Mouse (Mus musculus) granulocyte monocyte progenitor cell, adult 5-6 weeks (primary cell): ENCODE measurements around the gene Pkn1. TPM values are rescaled to one million over a fixed set of nuclear protein-coding genes. Genes with fewer than 3 reads are reported as not detected.

ENCODE experiments used
- ATAC-seq: replicated peaks from 2 replicates; pipeline ENCODE4 v1.8.0; 2016; ENCODE audit warnings: mild to moderate bottlenecking, moderate TSS enrichment, inconsistent platforms; ENCODE audit not compliant: poor library complexity, severe bottlenecking
- total RNA-seq, 2 experiments: library from RNA; stranded (forward) in 1 of 2; stranded (reverse) in 1 of 2; fragments of 200-712, 200-1000 nt in 1 of 2; fragments of >200 nt in 1 of 2; fragmentation: Nextera tagmentation in 1 of 2; gene quantifications; 2 replicates each; pipeline ENCODE4 v1.2.3; 2014 to 2017

Gene Pkn1
- total RNA-seq, 2 experiments from 2014 or later: 40.0 to 65.6 TPM

DNA sequence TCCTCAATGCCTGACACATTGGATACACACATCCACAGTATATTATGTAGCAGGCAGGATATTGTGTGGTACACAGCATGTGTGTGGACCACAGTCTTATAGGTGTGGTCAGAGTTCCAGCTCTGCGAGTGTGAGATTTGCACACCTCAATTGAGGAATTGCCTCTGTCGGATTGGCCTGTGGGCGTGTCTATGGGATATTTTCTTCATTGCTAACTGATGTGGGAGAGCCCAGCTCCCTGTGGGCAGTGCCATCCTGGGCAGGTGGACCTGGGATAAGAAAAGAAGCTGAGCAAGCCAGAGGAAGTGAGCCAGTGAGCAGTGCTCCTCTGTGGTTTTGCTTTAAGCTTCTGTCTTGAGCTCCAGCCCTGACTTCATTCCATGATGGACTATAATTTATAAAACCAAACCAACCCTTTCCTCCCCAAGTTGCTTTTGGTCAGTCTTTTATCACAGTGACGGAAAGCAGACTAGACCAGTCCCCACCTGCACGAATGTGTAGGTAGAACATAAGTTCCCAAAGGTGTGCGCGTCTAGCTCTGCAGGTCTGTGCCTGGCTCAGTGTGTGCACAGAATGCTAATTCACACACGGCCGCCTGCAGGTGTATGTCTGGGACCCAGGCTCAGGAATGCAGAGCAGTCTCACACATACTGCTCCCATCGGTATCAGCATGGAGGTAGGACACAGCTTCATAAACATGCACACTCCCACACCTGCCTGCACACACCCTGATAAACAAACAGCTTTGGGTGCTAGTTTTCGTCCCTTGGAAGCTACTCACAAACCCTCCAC is 4.4 kb downstream of the Pkn1 start:
- ATAC-seq: no peak

DNA sequence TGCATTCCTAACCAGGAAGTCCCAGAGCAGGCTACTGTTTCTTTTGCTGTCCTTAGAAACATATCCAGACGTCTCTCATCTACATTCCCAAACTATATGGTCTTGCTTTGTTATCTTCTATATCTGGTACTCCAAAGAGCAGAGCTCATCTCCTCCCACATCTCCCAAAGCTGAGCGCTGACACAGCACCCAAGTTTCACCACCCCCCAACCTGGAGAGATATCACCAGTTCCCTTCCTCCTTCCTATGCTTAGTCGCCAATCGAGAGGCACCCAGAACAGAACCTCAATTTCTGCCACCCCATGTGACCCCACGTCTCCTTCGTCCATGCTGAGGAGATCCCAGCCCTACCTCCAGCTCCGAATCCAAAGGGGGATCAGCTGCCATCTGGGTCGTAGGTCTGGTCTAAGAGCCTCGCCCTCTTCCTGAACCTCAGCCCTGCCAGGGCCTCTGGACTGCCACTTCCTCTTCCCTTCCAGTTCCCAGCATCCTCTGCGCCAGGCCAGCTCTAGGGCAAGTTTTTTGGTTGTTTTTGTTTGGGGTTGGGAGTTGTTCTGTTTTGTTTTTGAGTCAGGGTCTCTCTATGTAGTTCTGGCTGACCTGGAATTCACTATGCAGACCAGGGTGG is 5.3 kb downstream of the Pkn1 start:
- ATAC-seq: peak; percentile 45

DNA sequence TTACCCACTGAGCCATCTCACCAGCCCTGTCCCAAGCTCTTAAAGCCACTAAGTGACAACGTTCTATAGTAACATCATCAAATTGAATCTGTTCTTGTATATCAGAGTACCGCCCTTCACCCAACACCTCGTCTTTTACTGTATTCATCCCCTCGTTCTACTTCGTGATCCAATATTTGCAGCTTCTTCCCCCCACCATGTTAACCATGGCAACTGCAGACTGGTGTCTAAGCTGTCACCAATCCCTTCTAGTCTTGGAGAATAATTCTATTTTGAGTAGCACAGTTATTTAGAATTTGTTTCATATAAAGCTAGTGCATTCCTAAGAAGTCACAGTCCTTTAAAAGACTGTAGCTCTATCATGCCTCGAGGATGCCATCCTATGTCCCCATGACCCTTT is 9.7 kb downstream of the Pkn1 start:
- no peak for ATAC-seq

DNA sequence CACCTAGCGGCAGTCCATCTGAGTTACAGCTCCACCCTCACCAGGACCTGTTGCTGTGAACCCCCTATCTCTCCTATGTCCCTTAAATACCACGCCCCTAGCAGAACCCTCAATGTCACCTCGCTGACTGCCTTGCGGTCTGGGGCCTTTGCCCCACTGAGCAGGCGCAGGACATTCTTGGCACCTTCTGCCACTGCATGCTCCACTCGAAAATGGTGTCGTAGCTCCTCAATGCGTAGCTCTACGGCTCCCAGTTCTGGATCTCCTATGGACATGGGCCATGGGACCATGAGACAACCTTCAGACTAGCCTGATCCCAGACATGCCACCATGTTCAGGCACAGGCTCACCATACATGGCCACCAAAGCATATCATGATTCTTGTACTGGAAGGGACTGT is 14.5 kb downstream of the Pkn1 start:
- ATAC-seq: no peak

DNA sequence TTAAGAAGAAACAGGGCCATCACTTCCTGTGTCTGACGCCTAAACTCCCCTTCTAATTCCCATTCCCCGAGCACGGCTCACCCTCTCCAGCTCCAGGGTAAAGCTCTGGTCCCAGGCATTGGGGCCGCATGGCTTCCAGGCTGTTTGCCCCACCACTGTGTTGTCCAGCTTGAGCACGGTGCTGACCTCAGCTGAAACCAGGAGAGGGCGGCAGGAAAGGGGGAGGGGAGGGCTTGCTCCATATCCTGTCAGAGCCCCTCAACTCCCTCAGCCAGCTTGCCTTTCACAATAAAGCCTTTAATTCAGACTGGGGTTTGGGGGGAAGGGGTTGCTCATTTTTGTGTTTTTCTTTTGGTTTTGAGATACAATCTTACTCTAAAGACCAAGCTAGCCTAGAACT is 17.9 kb downstream of the Pkn1 start:
- peak; percentile 81 for ATAC-seq

DNA sequence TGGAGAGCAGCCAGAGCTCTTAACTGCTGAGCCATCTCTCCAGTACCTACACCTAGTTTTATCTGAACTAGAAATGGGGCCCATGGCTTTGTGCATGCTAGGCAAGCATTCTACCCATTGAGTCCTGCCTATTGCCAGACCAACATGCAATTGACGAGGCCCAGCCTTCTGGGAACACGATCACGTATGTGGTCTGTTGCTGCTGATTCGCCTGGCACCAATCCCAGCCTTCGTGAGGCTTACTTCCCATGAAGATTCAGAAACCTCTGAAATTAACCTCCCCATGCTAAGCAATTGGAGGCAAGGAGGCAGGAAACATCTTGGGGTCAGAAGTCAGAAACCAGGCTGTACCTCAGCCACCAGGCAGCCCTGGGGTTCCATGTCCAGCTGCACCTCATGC is 18.4 kb downstream of the Pkn1 start:
- no peak for ATAC-seq

DNA sequence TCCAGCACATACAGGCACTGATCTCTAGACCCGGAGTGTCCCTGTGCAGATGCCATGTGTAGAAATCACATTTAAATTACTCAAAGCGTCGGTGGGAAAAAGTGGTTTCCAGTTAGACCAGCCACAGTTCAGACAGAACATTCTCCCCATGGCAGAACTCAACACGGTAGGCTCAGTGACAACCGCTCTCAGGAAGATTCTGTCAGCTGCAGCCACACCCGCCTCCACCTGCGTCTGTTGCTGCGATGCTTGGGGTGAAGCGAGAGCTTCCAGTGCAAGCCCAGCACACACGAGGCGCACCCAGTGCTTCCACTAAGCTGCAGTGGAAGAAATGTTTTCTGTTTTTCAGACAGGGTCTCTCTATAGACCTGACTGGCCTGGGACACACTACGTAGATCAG is 19.1 kb downstream of the Pkn1 start:
- no peak for ATAC-seq

DNA sequence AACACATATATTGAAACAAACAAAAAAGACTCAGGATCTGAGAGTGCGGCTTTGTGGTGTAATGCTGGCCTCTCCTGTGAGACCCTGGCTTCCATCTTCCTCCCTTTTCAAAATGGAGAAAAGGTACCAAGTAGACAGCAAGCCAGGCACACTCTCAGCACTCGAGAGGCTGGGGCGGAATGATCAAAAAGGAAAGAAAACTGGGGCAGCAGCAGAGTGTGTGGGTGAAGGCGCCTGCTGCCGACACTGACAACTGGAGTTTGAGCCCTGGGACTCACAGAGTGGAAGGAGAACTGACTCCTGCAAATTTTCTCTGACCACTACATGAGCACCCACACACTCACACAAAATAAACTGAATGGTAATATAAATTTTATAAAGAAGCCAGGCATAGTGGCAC is 24.5 kb downstream of the Pkn1 start:
- ATAC-seq: no peak

DNA sequence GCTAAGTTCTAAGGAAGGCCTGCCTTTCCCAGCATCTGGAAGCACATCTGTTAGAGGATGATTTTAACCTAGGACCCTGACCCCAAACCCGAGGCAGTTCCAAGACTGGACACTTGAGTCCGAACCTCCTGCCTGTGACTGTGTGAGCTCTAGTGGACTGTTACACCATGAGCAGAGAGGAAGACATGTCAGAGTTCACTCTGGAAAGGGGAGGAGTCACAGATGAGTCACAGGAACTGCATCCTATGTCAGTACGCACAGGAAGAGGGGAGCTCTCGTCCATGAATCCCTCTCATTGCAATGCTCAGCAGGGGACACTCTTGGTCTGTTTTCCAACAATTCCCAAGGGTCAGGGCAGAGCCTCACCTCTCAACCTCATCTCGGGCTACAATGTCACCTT is 26.0 kb downstream of the Pkn1 start:
- no peak for ATAC-seq

DNA sequence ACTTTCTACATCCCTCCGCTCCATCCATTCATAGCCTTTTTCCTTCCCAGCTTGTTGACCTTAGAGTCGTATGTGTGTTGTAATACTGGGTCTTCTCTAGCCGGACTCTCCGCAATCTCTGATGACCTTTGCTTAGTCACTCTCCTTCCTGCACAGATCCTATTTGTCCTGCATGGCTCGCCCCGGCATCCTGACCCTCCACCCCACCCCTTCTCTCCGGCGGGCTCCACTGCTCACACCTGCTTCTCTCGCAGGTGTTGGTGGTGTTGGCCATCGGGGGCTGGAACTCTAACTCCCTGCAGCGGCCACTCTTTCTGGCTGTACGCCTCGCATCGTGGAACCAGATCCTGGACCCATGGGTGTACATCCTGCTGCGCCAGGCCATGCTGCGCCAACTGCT is 30.0 kb downstream of the Pkn1 start:
- no peak for ATAC-seq

DNA sequence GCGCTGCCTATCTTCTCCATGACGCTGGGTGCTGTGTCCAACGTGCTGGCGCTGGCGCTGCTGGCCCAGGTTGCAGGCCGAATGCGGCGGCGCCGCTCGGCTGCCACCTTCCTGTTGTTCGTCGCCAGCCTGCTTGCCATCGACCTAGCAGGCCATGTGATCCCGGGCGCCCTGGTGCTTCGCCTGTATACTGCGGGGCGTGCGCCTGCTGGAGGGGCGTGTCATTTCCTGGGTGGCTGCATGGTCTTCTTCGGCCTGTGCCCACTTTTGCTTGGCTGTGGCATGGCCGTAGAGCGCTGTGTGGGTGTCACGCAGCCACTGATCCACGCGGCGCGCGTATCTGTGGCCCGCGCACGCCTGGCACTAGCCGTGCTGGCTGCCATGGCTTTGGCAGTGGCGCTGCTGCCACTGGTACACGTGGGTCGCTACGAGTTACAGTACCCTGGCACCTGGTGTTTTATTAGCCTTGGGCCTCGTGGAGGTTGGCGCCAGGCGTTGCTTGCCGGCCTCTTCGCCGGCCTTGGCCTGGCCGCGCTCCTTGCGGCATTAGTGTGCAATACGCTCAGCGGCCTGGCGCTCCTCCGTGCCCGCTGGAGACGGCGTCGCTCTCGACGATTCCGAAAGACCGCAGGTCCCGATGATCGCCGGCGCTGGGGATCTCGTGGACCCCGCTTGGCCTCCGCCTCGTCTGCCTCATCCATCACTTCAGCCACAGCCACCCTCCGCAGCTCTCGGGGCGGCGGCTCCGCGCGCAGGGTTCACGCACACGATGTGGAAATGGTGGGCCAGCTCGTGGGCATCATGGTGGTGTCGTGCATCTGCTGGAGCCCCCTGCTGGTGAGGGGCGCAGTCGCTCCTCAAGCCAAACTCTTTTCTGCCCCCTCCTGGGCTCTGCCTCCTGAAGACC is 30.7 kb downstream of the Pkn1 start:
- ATAC-seq: peak; percentile 62

DNA sequence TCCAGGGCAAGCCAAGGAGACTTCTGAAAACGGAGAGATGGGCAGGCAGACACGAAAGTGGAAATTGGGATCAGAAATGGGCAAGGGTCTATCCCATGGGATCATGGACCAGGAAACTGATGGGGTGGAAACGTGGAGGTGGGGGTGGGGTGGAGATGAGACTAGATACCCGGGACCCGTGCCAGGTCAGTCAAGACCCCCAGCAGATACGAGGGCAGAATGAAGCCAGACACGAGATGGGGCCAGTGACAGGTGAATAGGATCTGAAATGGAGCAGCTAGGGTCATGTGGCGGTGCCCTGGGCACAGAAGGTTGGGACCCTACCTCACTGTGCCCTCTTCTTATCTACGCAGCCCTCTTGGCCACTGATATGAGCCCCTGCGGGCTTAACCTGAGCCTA is 31.5 kb downstream of the Pkn1 start:
- ATAC-seq: no peak

DNA sequence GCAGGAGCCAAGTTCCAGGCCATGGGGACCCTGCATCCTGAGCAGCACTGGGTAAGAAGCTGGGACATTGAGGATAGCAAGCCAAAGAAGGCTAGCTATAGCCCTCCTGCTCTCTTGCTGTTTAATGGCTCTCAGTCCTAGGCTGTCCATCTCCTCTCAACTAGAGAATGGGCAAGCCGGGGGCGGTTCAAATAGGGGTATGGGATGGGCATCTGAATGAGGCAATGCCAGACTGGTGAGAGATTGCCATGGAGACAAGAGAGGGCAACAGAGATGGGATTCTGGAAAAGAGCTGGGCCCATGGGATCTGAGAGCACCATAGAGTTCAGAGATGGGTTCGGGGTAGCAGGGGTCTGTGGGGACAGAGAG is 32.1 kb downstream of the Pkn1 start:
- ATAC-seq: no peak

DNA sequence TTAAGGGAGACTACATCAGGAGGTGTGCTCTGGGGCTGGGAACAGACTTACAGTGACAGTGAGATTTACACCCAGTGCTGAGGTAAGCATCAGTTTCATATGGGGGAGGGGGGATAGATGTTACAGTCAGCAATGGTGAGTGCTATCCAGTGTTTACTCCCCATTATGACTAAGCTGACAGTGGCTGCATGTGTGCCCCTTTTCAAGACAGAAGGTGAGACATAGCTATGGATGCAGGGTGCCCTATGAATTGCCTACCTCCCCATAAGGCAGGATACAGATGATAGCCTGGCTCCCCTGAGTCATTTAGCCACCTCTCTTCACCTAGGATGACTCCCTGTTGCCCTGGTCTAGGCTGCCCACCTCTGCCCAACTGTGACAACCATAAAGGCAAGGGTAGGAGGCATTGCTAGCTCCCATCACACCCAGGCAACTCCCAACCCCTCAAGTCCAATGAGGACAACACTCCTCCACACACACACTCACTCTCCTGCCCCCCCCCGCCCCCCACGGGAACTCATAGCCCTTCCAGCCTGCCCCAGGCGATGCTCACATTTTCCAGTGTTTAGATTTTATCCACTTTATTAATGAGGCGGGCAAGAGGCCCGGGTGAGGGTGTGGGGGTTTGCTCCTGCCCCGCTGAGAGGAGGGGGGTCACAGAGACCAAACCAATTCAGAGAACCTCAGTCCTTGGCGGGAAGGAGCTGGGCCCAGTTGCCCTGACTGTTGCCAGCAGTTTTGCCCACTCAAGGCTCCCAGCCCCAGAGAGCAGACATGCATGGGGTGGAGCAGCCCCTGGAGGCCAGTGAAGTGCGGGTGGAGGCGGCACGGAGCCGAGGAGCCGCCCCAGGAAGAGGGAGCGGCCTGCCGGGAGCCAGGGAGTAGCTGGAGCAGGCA is 32.8 kb downstream of the Pkn1 start, which contains the start of gene Ptger1:
TSS of gene Ptger1 (plus strand) at position 710 of the 897 bp plus-strand sequence.
- no peak for ATAC-seq

DNA sequence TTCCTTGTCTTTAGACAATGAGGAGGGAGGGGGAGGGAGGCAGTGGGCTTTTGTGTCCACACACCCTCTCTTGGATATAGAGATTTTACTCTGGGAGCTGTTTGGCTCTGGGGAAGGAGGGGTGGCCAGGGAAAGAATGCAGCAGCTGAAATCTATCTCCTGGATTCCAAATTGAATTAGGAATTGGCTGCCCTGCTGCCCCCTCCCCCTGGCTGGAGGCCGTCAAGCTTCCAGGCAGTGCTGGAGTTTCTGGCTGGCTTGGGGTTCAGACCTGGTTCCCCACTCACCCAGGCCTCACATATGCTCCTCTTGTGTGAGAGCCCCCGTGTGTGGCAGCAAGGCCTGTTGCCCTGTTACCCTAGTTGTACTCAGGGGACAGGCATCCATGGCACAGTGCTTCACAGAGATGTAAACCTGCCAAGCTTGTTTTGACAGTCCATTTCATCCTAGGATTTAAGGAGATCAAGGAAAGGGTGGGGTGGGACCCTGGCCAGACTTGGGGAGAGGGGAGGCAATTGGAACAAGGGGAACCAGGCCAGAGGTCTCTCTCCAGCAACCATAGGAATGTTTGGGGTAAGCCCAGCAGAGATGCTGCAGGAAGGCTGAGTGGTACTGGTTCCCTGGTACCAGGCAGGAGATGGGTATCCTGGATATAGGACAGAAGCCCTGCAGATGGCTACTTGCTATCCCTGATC is 33.9 kb downstream of the Pkn1 start:
- ATAC-seq: no peak

DNA sequence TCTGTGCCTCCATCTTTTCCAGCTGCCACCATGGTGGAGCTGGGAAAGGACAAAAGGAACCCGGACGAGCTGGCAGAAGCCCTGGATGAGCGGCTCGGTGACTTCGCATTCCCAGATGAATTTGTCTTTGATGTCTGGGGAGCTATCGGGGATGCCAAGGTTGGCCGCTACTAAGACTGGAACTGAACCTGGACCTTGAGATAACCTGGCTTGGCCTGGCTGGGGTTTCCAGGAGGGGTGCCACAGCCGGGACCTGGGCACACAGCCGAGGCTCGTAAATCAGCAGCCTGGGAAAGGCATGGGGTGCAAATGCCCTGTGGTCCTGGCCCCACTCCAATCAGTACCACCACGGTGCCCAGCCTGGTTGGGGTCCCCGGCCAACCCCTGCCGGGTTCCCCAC is 34.9 kb downstream of the Pkn1 start:
- no peak for ATAC-seq

DNA sequence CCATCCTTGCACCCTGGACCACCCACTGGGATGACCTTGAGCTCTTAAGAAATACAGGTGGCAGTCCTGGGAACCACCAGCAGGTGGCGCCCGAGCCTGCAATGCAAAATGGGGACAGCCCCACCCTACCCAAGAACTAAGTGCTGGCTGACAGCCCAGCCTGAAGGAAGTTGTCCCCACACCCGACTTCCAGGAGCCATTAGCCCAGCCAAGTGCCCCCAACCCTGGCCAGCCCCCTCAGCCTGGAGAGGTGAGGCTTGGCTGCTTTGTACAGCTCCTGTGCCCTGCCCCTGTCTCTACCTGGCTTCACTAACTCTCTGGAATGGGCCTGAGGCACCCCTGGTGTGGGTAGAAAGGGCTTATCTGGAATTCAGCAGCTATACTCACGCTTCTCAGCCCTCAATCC is 36.6 kb downstream of the Pkn1 start:
- ATAC-seq: peak; percentile 76

DNA sequence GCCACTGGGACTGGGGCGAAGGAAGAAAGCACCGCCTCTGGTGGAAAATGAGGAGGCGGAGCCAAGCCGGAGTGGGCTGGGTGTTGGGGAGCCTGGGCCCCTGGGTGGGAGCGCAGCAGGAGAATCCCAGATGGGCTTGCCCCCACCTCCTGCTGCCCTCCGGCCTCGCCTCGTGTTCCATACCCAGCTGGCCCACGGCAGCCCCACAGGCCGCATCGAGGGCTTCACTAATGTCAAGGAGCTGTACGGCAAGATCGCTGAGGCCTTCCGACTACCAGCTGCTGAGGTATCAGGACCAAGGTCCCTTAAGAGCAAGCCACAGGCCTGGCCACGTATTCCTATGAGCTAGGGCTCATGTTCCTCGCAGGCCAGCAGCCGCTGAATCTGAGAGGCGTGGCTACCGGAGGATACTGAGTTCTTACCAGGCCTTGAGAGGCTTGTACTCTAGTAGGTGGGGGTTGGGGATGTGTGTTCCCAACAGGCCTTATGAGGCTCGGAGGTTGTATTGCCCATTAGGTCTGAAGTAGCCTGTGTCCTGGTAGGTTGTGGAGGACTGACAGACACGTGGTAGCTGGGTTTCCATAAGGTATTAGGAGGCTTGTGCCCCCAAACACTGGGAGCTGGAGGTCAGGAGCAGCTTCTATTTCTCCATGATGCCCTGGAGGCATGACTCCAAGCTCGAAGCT is 37.8 kb downstream of the Pkn1 start:
- ATAC-seq: no peak

DNA sequence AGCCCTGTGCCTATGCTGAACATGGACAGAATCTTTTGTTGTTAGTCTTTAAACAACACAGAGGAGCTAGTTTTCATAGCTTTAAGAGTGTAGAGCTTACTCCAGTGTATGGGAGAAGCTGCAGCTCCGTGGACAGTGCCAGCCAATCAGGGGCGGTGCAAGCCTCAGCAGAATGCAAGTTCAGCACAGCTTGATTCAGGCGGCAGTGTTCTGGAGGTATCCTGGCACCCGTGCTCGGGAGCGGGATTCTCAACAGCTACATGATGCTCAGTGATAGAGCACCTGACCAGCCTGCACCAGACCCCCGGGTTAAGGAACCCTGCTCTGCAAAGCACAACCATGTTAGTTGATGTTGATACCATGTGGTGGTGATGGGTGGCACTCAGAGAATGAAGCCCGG is 38.4 kb downstream of the Pkn1 start:
- ATAC-seq: no peak
